20 mouse cellular contexts compared by ENCODE assay signal in the genomic region with DNA sequence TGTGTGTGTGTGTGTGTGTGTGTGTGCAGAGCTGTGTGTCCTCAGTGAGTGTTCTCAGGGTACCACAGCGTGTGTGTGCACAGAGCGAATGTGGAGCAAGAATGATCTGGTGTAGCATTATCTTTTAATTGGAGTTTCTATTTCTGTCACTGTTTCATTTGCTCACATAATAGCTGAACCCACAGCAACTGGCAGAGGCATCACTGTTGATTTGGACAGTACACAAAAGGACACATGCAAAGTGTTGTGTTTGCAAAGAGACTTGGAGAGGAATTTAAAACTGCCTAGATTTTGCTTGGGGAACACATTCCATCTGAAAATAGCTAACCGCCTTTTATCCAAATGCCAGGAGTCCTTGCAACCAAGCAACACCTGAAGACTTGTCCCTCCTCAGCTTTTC.
DNase-seq lines count a peak whose midpoint lies in the region; ATAC-seq and TF ChIP-seq lines count a peak whose summit lies in the region.
"Had no signal": no experiment of that assay in that cellular context is flagged by ENCODE, and none has a peak within 500 bp of the region (broad histone marks: within the 10 kb centered on the region; RNA-seq: fewer than 3 reads in every experiment).

No protein-coding gene starts in this region.

- intact Hi-C loops in left cerebral cortex, postnatal 14 days (cut with DNase I): no loop called here
- intact Hi-C loops in left cerebral cortex, adult 2 months (cut with DNase I): no loop called here

- 95% methylated on average over 3 of the region's 3 CpGs for WGBS in midbrain, embryonic 14.5 days

- H3K4me2 ChIP-seq in midbrain, embryonic 14.5 days (ENCODE audit: low read length): no peak overlapping the region
- H3K4me2 ChIP-seq: forebrain, embryonic 13.5 days; heart, embryonic 12.5 days; hindbrain, embryonic 15.5 days; kidney, embryonic 15.5 days; liver, embryonic 12.5 days; stomach, embryonic 15.5 days had no signal

- H3K36me3 ChIP-seq in midbrain, embryonic 14.5 days (ENCODE audit: control insufficient read depth, insufficient read depth, low read length): no peaks in the 10 kb centered on the region
- H3K36me3 ChIP-seq: heart, embryonic 12.5 days; hindbrain, embryonic 15.5 days; kidney, embryonic 15.5 days; liver, embryonic 12.5 days; stomach, embryonic 15.5 days had no signal

- H3K9me3 ChIP-seq in midbrain, embryonic 14.5 days (ENCODE audit: control insufficient read depth, low read length): no peaks in the 10 kb centered on the region
- H3K9me3 ChIP-seq: forebrain, embryonic 13.5 days; heart, embryonic 12.5 days; hindbrain, embryonic 15.5 days; kidney, embryonic 15.5 days; liver, embryonic 12.5 days; stomach, embryonic 15.5 days had no signal

- ATAC-seq in midbrain, embryonic 14.5 days (ENCODE audit: low FRiP score, low TSS enrichment): no peak
- ATAC-seq: forebrain, embryonic 13.5 days; intestine, postnatal 0 days; liver, embryonic 12.5 days had no signal

- H3K4me1 ChIP-seq in midbrain, embryonic 14.5 days (ENCODE audit: control insufficient read depth, insufficient read depth, low read length): no peaks in the 10 kb centered on the region
- H3K4me1 ChIP-seq: forebrain, embryonic 13.5 days; heart, embryonic 12.5 days; hindbrain, embryonic 15.5 days; kidney, embryonic 15.5 days; liver, embryonic 12.5 days; stomach, embryonic 15.5 days had no signal

- no peak overlapping the region for H3K9ac ChIP-seq in midbrain, embryonic 14.5 days (replicated peaks; ENCODE audit: low read length)
- H3K9ac ChIP-seq: forebrain, embryonic 13.5 days; heart, embryonic 12.5 days; hindbrain, embryonic 15.5 days; kidney, embryonic 15.5 days; liver, embryonic 12.5 days; stomach, embryonic 15.5 days had no signal

- peak; percentile 19 for DNase-seq in frontal cortex, adult 2 months (ENCODE audit: extremely low spot score in 1 of 2, low spot score in 1 of 2)
- no peak for DNase-seq in frontal cortex, postnatal 14 days (ENCODE audit: low spot score in 2 of 2)
- DNase-seq in left cerebral cortex, postnatal 14 days (ENCODE audit: low spot score in 2 of 2): peak; percentile 6 to 61
- DNase-seq in left cerebral cortex, adult 2 months (ENCODE audit: extremely low spot score in 1 of 2, low spot score in 2 of 2): no peak
- DNase-seq in layer of hippocampus, adult 8-10 months (ENCODE audit: low spot score in 2 of 2): peak; percentile 18 to 45
- DNase-seq in right cerebral cortex, postnatal 10 days (ENCODE audit: low spot score in 2 of 2): peak; percentile 23 to 44
- DNase-seq in midbrain, embryonic 14.5 days: no peak
- DNase-seq: cerebellum, adult 2 months; cerebellum, postnatal 36 days; kidney, postnatal 4 days; lung, adult 2 months; lung, postnatal 36 days; thymus, adult 2 months had no signal

- H3K27ac ChIP-seq in left cerebral cortex, adult 2 months: no peak overlapping the region
- no peak overlapping the region for H3K27ac ChIP-seq in midbrain, embryonic 14.5 days (replicated peaks; ENCODE audit: low read depth, low read length)
- H3K27ac ChIP-seq: forebrain, embryonic 13.5 days; hindbrain, embryonic 15.5 days; kidney, embryonic 15.5 days; liver, embryonic 12.5 days; stomach, embryonic 15.5 days had no signal

- H3K4me3 ChIP-seq in left cerebral cortex, adult 2 months: no peak overlapping the region
- H3K4me3 ChIP-seq in midbrain, embryonic 14.5 days (replicated peaks; ENCODE audit: low read depth, low read length): no peak overlapping the region
- H3K4me3 ChIP-seq: forebrain, embryonic 13.5 days; heart, embryonic 12.5 days; hindbrain, embryonic 15.5 days; kidney, embryonic 15.5 days; liver, embryonic 12.5 days; stomach, embryonic 15.5 days had no signal

- no peaks in the 10 kb centered on the region for H3K27me3 ChIP-seq in midbrain, embryonic 14.5 days (ENCODE audit: control insufficient read depth, insufficient read depth, low read length)
- H3K27me3 ChIP-seq: forebrain, embryonic 13.5 days; heart, embryonic 12.5 days; hindbrain, embryonic 15.5 days; kidney, embryonic 15.5 days; liver, embryonic 12.5 days; stomach, embryonic 15.5 days had no signal

- TF ChIP-seq CTCF in left cerebral cortex, adult 2 months (IDR thresholded peaks at IDR 0.05): no peak

Comparison
In these comparisons a context has a peak if more than half of its experiments do, and no peak if none do; other contexts are left out.
1. DNase-seq: peak in frontal cortex, adult 2 months (2 of 2), left cerebral cortex, postnatal 14 days (2 of 2), layer of hippocampus, adult 8-10 months (2 of 2) and right cerebral cortex, postnatal 10 days (2 of 2); none in frontal cortex, postnatal 14 days (0 of 2), left cerebral cortex, adult 2 months (0 of 2) and midbrain, embryonic 14.5 days (single experiment).